Mouse (Mus musculus) MN1 (cell line): Measurements from ENCODE around the gene Sec23a.
"Not testable (repeated sequence)": the region's sequence is repeated elsewhere in the genome, so short reads cannot be mapped to it uniquely, and the experiment has no call there.

ENCODE experiments used
- DNase-seq: peaks from one replicate; pipeline ENCODE4 v3.0.0-alpha.2; 2016; ENCODE audit warnings: low spot score

Gene Sec23a

GRCm38 (mm10) chr12:59011844-59012709, at the start of gene Sec23a:
Gene Sec23a, minus strand, starts transcription at chr12:59012017.
- DNase-seq: peak; percentile 98

GRCm38 (mm10) chr12:59060993-59061595, 49.3 kb upstream of the Sec23a start, which contains the start of gene Trappc6b:
Gene Trappc6b, minus strand, starts transcription at chr12:59061472.
- peak; percentile 86 for DNase-seq

DNA sequence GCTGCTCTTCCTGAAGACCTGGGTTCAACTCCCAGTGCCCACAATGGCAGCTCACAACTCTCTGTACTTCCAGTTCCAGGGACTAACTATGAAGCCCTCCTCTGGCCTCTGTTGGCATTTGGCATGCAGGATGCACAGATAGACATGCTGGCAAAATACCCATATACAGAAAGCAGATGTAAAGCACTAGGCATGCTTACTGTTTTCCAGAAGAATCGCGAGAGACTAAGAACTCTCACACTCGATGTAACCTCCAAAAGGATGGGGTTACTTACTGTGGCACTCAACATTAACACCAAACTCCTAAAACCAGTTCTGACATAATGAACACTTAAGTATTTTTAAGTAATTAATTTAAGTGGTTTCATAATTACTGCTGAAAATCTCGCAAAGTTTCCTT, 48.5 kb upstream of the Sec23a start:
- peak; percentile 25 for DNase-seq

GRCm38 (mm10) chr12:59058242-59058641, 46.4 kb upstream of the Sec23a start:
- not testable (repeated sequence) for DNase-seq

DNA sequence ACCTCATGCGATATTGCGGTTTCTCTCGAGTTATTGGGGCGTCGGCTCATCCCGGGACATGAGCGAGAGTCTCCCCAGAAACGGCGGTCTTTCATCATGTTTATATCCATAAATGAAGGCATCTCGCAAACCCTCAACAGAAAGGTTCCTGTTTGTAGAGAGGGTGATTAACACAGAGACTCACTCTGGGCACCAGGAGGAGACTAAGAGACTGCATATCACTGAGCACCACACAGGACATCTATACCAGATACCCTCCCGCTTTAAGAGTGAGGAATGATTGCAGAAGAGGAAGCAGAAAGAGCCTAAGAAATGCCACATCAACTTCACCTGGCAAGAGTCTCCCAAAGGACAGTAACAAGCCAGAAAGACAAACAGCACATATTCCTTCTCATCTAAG, 44.4 kb upstream of the Sec23a start:
- DNase-seq: no peak

DNA sequence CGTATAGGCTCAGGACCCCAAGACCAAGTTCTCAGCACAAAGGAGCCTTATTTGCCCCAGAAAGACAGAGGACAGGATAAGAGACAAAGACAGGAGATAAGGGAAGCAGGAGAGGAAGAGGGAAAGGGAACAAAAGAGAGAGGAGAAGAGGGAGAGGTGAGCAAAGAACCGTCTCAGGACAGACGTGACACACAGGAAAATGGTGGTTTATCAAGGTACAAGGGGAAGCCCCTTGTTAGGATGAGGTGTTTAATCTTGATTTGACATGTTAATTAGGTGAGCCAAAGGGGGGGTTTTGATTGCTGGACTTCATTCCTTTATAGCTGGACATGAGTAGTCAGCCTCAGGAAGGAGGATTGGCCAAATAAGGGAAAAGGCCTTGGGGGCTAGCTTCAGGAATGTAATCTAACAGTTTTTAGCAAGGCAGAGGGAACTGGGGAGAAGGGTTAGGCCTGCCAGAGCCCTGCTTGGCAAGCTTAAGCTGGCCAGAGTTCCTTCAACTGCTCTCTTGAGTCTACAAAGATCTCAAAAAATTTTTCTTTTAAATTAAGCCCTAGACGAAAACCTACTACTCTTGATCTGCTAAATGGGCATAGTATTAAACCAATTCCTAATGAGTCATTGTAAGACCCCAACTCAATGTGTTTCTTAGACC, 43.5 kb upstream of the Sec23a start:
- DNase-seq: no peak

GRCm38 (mm10) chr12:59053976-59054375, 42.2 kb upstream of the Sec23a start:
- DNase-seq: no peak

- DNase-seq: no peak
Measured at GRCm38 (mm10) chr12:59053166-59053565, 41.3 kb upstream of the Sec23a start.

DNA sequence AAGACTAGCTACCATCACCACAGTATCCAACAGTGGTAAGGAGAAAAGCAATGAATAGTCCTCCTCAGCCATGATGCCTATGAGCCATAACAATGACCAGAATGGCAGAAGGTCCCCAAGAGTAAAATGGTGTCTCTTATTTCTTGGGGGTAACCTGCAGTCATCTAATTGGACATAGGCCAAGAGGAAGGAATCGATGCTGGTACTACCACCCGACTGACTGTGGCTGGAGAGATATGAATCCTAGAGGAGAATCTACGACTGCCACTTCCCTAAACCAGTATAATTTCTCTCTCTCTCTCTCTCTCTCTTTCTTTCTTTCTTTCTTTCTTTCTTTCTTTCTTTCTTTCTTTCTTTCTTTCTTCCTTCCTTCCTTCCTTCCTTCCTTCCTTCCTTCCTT, 40.7 kb upstream of the Sec23a start:
- DNase-seq: no peak

DNA sequence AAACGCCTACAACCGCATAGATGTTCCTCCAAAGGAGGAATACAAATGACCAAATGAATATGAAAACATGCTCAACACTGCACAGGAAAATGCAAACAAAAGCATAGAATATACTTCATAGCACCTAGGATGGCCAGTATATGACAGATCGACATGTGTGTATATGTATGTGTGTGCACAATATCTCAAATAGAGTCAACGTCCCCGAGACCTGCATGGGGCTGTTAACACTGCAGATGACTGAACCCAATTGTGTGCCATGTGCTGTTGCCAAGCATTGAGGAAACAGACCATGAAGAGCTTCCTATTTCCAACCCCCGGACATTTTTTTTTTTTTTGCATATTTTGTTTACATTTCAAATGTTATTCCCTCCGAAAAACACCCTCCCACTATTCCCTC, 29.0 kb upstream of the Sec23a start:
- no peak for DNase-seq

DNA sequence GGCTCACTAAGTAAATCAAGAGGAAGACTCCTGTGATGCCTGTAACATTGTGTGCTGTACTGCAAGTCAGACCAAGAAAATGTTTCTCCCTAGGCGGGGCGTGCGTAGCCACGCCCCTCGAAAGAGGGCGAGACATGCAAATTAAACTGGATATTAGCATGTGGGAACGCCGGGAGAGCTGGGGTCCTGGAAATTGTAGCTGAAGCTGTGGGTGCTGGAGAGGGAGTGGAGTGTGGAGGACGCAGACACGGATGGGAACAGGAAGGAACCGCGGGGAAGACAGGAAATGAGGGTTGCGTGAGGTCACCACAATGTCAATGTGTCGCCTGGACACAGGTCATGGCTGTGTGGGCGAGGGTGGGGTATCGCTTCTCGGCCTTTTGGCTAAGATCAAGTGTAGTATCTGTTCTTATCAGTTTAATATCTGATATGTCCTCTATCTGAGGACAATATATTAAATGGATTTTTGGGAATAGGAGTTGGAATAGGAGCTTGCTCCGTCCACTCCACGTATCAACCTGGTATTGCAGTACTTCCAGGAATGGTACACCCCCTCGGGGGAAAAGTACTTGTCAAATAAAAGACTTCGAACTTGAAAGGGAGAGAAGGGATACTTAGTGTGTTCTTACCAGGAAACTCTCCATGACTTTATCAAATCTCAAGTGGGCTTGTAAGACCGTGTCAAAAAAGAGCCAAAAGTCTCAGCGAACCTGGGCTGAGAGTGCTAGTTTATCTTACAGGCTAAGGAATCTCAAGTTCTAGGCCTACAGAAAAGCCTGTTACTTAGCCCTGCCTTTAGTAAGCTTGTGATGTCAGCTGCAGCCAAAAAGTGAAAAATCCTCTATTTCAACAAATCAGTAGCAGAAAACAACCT, 28.4 kb upstream of the Sec23a start:
- peak; percentile 88 for DNase-seq

- DNase-seq: no peak
Measured at GRCm38 (mm10) chr12:59039162-59039970, 27.5 kb upstream of the Sec23a start.

- DNase-seq: no peak
Measured at GRCm38 (mm10) chr12:59032101-59032500, 20.3 kb upstream of the Sec23a start.

DNA sequence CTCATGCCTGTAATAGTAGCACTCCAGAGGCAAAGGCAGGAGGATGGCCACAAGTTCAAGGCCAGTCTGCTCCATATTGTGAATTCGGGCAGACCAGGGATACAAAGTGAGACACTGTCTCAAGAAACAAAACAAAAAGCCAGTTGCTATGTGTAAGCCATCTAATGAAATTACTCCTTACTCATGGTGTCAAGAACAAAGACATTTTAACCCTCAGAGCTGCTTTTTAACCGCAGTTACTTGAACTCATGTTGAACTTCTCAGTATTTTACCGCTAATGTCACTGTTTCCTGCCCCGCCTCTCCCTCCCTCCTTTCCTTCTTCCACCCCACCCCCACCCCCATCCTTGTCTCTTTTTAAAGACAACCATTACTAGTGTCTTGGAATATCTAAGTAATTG, 9.5 kb upstream of the Sec23a start:
- no peak for DNase-seq

DNA sequence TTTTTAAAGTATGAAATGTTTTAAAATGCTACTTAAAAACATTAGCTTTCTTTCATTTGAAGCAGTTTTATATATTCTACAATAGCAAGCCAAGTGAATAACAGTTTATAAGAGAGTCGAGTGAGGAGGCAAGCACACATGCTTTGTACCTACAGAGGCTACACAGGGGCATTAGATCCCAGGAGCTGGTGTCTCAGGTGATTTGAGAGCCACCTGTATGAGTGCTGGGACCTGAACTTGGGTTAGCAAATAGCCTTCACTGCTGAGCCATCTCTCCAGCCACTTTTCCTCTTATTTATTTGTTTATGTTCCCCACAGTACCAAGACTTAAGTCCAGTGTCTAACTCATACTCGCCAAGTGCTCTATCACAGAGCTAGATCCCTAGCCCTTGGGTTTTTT, 8.1 kb upstream of the Sec23a start:
- no peak for DNase-seq

DNA sequence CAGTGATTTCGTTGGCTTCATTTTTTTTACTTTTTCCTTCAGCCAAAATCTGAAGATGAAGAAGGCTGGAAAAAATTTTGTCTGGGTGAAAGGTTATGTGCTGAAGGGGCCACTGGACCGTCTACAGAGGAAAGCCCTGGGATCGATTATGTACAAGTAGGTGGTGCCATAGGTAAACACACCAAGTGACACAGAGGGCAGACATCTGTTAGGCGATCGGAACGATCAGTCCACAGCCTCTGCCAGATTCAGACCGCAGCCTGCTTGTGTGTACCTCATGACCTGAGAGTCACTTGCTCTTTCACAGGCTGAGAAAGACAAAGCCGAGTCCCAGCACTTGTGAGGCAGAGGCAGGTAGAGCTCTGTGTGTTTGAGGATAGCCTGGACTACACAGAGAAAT, 6.2 kb upstream of the Sec23a start:
- no peak for DNase-seq

GRCm38 (mm10) chr12:59013234-59013633, 1.4 kb upstream of the Sec23a start, which contains the start of gene Gemin2:
Gene Gemin2, plus strand, starts transcription at chr12:59013393.
- DNase-seq: peak; percentile 94

- peak; percentile 19 for DNase-seq
Measured at GRCm38 (mm10) chr12:59012710-59013091, 884 bp upstream of the Sec23a start.

- DNase-seq: no peak
Measured at GRCm38 (mm10) chr12:59011275-59011843, 458 bp downstream of the Sec23a start.

- DNase-seq: peak; percentile 20
Measured at GRCm38 (mm10) chr12:59010482-59010881, 1.3 kb downstream of the Sec23a start.

GRCm38 (mm10) chr12:58985766-58986165, 26.1 kb downstream of the Sec23a start:
- no peak for DNase-seq
